Mouse (Mus musculus) liver, embryonic 15.5 days (tissue): Measurements from ENCODE around the gene Tsr3. TPM values are rescaled to one million over a fixed set of nuclear protein-coding genes. Genes with fewer than 3 reads are reported as not detected.

Experiments used
- ATAC-seq: fragments of 200-750 bp; cut with Nextera tagmentation; 2 replicates; pipeline ENCODE4 v1.8.0; 2017; ENCODE audit warnings: moderate number of reproducible peaks, mild to moderate bottlenecking, moderate library complexity; ENCODE audit not compliant: insufficient read depth
- H3K27ac ChIP-seq: fragments of 300-500 bp; sonication (generic); replicated peaks from 2 replicates; pipeline ENCODE4 v1.5.1; 2015; ENCODE audit warnings: mild to moderate bottlenecking, inconsistent platforms
- H3K27me3 ChIP-seq: fragments of 300-500 bp; sonication (generic); 2 replicates; pipeline ENCODE4 v1.6.1; 2015; ENCODE audit warnings: mild to moderate bottlenecking, inconsistent platforms
- H3K36me3 ChIP-seq: fragments of 300-500 bp; sonication (generic); replicated peaks from 2 replicates; pipeline ENCODE4 v1.6.1; 2015; ENCODE audit warnings: moderate library complexity, mild to moderate bottlenecking, inconsistent platforms
- H3K4me1 ChIP-seq: fragments of 300-500 bp; sonication (generic); replicated peaks from 2 replicates; pipeline ENCODE4 v1.6.1; 2015; ENCODE audit warnings: inconsistent platforms
- H3K4me2 ChIP-seq: fragments of 300-500 bp; sonication (generic); 2 replicates; pipeline ENCODE4 v1.6.1; 2015; ENCODE audit warnings: moderate library complexity, mild to moderate bottlenecking, inconsistent platforms
- H3K4me3 ChIP-seq: fragments of 300-500 bp; sonication (generic); replicated peaks from 2 replicates; pipeline ENCODE4 v1.5.1; 2015; ENCODE audit warnings: mild to moderate bottlenecking, inconsistent platforms
- H3K9ac ChIP-seq: fragments of 300-500 bp; sonication (generic); 2 replicates; pipeline ENCODE4 v1.6.1; 2015; ENCODE audit warnings: moderate library complexity, mild to moderate bottlenecking, inconsistent platforms
- H3K9me3 ChIP-seq: fragments of 300-500 bp; sonication (generic); replicated peaks from 2 replicates; pipeline ENCODE4 v1.6.1; 2016; ENCODE audit warnings: inconsistent platforms
- WGBS: fragments of 180-500 bp; shearing (Covaris S2); methylation state at CpG from one replicate; pipeline ENCODE4 v1.1.7; 2015; ENCODE audit warnings: mixed read lengths; ENCODE audit not compliant: insufficient replicate concordance; 5-methylcytosine and 5-hydroxymethylcytosine counted together
- microRNA-seq: library from miRNA; unstranded; fragments of <30 nt; microRNA quantifications from one replicate; pipeline ENCODE4, GENCODE M21; 2016
- polyA plus RNA-seq: library from polyadenylated mRNA; unstranded; fragments of >200 nt; fragmentation: Nextera tagmentation; extraction: Ambion mirVana; gene quantifications from 2 replicates; pipeline ENCODE4 v1.2.1, GENCODE M21; 2015

Tsr3 gene
- polyA plus RNA-seq, 1 experiment from 2014 or later = 19.1 TPM

DNA sequence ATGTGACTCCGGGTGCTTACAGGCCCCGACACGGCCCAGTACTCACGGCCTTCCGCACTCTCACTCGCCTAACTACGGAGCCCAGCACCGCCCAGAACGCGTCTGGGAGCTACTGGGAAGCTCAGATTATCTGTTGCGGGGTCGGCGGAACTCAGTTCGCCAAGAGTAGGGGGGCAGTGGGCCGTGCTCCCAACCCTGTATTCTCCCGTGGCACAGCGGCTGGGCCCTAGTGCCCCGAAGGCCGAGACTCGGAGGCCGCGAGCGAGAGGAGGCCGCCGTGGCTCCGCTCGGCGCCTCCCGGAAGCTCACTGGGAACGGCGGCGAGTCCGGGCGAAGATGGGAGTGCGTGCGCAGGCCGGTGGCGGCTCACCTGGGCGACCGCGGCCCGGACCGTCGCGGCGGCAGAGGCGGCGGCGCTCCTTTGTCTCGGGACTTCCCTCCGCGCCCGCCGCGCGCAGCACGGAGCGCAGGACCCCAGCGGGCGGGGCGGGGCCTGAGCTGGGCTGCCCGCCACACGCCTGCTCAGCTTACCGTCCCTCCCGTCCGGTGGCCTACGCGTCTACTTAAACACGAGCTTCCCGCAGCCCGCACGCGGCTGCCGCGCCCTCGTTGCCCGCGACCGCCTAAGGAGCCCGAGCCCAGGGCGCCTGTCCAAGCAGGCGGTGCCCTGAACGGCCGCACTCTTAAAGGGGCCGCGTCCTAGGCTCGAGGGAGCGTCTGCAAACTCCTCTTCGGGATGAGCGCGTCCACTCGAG, 33.2 kb downstream of the Tsr3 start:
- Histone ChIP-seq H3K9ac (peak overlapping the region; percentile 99), H3K9me3 (no peaks in the 10 kb centered on the region), H3K27me3 (peaks cover 5% of the 10 kb centered on the region), H3K4me1 (peaks cover 47% of the 10 kb centered on the region), H3K36me3 (peaks cover 35% of the 10 kb centered on the region), H3K27ac (peak overlapping the region; percentile 97), H3K4me2 (peak overlapping the region; percentile 85), H3K4me3 (peak overlapping the region; percentile 98)
- ATAC-seq = peak; percentile 87
- WGBS = under 1% methylated on average over 92 of the region's 92 CpGs

DNA sequence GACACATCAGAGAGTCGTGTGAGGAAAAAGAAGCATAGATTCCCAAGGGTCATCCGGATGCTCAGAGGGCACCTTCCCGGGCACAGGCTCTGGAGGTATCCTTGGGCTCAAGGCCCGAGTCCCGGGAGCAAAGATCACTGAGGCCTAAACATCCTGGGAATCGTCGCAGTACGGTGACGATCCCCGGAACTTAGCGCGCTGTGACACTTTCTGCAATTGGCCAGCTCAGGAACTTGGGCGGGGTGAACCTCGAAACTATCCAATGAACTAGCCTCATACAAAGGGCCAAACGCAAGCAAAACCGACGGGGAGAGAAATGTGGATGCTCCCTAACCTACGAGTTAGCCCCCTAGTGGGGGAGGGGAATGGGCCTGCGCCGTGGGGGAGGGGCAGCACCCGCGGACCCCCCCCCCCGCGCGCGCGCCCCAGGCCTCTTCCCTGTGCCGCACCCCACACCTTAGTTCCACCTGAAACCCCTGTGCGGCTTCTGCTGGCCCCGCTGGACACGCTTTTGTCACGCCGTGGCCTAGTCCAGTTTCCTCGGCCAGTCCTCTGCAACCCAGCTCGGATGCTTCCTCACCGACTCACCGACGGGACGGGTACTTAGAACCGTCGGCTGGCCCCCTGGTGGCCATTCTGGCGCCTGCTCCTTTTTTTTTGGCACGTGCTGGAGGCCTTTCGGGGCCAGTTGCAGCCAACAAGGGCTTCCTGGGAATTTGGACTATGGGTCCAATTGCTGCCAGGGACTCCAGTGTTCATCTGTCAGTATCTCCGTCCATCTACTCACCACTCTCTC, 33.9 kb downstream of the Tsr3 start:
- Histone ChIP-seq H3K36me3 (peaks cover 28% of the 10 kb centered on the region), H3K4me1 (peaks cover 47% of the 10 kb centered on the region), H3K9ac (peak overlapping the region; percentile 99), H3K9me3 (no peaks in the 10 kb centered on the region), H3K4me2 (peak overlapping the region; percentile 85), H3K27me3 (peaks cover 11% of the 10 kb centered on the region), H3K4me3 (peak overlapping the region; percentile 98), H3K27ac (peak overlapping the region; percentile 97)
- peak; percentile 79 for ATAC-seq
- under 1% methylated on average over 44 of the region's 45 CpGs for WGBS

DNA sequence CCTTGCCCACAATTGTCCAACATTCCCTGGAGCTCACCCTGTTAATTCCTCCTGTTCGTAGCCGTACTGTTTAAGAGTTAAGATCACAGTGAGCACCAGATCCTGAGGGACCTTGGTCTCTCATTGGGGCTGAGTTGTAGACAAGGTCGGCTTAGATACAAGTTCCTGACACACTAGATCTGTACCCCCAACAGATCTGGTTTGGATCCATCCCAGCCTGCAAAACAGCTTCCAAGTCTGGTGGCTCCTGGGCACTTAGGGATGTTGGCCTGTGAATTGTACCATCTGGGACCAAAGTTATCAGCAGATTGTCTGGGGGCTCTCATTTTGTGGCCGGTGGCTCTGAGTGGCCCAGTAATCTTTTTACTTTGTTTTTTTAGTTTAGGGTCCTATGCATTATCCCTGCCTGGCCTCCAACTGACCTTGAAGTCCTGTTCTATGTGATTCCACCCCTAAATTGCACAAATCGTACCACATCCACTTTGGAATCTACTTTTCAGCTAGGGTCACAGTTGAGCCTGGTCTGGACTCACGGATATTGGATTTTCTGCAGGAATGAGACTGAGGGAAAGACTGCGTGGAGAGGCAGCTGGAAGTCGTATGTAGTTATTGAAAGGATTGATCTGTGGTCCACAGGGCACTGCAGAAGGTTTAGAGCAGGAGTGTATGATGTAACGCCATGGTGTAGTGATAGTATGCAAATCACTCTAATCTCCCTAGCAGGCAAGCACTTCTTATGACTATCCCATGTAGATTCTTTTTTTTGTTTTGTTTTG, 34.8 kb downstream of the Tsr3 start, which contains the start of gene Ube2i:
Gene Ube2i (minus strand): TSS at position 52 of the 776 bp plus-strand sequence.
- Histone ChIP-seq H3K4me3 (peak within 1 kb of the TSS; percentile 98), H3K9me3 (no peaks in the 10 kb centered on the region), H3K4me2 (peak within 1 kb of the TSS; percentile 85), H3K9ac (peak within 1 kb of the TSS; percentile 99), H3K36me3 (peaks cover 19% of the 10 kb centered on the region), H3K27me3 (peaks cover 16% of the 10 kb centered on the region), H3K27ac (peak within 1 kb of the TSS; percentile 97), H3K4me1 (peaks cover 41% of the 10 kb centered on the region)
- WGBS = 65% methylated on average over 9 of the region's 9 CpGs
- ATAC-seq = no peak

DNA sequence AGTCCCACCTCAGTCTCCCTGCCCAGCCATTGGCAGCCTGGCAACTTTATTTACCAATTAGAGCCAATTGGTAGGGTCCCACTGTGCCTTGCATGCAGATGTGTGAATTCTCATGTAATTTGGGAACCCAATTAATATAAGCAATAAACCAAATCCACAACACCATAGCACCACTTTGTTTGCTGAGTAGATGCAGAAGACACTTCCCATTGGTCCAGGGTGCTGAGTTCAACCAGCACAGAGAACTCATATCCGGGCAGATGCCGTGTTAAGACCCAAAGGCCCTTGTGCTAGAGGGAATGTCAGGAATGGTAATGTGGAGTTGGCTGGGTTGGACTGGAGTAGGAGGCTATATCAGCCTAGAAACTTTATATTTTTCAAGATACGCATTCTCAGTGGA, 35.9 kb downstream of the Tsr3 start:
- H3K27me3 ChIP-seq = peaks cover 17% of the 10 kb centered on the region

DNA sequence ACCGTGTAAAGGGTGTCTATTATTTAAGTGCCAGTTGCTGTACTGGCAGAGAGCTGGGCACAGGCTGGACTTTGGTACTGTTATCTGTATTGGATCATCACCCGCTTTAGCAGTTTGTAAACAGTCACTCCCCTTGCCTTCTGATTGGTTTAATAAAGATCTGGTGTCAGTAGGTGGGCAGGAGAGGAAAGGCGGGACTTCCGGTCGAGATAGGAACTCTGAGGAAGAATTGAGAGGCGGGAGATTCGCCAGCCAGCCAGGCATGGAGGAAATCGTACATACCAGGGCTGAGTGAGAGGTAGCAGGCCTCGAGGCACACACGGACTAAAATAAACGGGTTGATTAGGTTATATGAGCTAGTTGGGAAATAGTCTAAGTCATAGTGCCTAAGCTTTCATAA, 42.2 kb downstream of the Tsr3 start:
- Histone ChIP-seq H3K9ac (no peak overlapping the region), H3K27ac (0 out of 2 replicates have a peak overlapping the region, but pooled peaks have one; percentile 29), H3K36me3 (no peaks in the 10 kb centered on the region), H3K4me1 (peaks cover 11% of the 10 kb centered on the region), H3K27me3 (peaks cover 17% of the 10 kb centered on the region), H3K4me3 (peak overlapping the region; percentile 6), H3K9me3 (no peaks in the 10 kb centered on the region), H3K4me2 (peak overlapping the region; percentile 49)
- WGBS = 24% methylated on average over 11 of the region's 11 CpGs
- peak; percentile 84 for ATAC-seq

More for the DNA sequence above, 35.9 kb downstream of the Tsr3 start:
- Histone ChIP-seq H3K9ac (no peak overlapping the region), H3K4me1 (peaks cover 30% of the 10 kb centered on the region), H3K27ac (no peak overlapping the region), H3K4me3 (no peak overlapping the region), H3K36me3 (peaks cover 8% of the 10 kb centered on the region), H3K9me3 (no peaks in the 10 kb centered on the region), H3K4me2 (no peak overlapping the region)
- ATAC-seq = no peak
- WGBS = 84% methylated on average over 3 of the region's 3 CpGs

DNA sequence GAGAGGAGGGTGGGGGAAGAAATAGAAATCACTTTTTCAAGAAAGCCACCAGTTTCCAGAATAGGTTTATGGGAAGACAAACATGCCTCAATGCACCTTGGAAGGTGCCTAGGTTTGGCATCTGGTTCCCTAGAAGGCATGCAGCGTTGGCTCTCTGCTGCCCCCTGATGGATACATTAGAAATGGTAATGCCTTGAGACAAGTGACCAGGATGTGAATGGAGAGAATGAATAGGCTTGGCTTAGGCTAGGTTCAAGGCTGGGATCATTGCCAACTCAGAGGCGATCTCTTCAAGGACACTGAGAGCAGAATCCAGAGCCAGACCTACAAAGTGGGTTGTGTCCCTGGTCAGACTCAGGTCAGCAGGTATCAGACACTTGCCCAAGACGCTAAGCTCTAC, 45.1 kb downstream of the Tsr3 start:
- WGBS = 20% methylated on average over 3 of the region's 3 CpGs
- Histone ChIP-seq H3K36me3 (no peaks in the 10 kb centered on the region), H3K4me2 (no peak overlapping the region), H3K27me3 (peaks cover 3% of the 10 kb centered on the region; the same call in 1 of the 2 replicates), H3K9me3 (no peaks in the 10 kb centered on the region), H3K27ac (no peak overlapping the region), H3K4me3 (no peak overlapping the region), H3K9ac (no peak overlapping the region), H3K4me1 (peaks cover 11% of the 10 kb centered on the region)
- no peak for ATAC-seq

DNA sequence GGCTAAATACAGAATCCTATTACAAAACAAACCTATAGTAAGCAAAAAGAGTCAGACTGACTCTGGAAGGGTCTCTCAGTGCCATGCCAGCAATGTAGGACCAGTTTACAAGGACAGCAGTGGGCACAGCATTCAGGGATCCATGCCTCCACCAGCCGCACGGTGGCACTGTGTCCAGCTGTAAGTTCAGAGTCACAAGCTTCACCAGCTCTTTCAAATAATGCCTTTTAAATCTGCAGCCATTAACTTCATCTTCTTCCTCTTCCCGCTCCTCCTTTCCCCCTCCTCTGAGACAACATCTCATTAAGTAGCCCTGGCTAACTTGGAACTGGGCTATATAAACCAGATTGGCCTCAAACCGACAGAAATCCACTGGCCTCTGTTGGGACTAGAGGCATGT, 48.9 kb downstream of the Tsr3 start:
- Histone ChIP-seq H3K9me3 (no peaks in the 10 kb centered on the region), H3K4me2 (no peak overlapping the region), H3K27ac (no peak overlapping the region), H3K4me1 (no peaks in the 10 kb centered on the region), H3K36me3 (no peaks in the 10 kb centered on the region), H3K9ac (no peak overlapping the region), H3K27me3 (peaks cover 11% of the 10 kb centered on the region; the same call in 1 of the 2 replicates), H3K4me3 (no peak overlapping the region)
- 19% methylated on average over 4 of the region's 4 CpGs for WGBS
- no peak for ATAC-seq

DNA sequence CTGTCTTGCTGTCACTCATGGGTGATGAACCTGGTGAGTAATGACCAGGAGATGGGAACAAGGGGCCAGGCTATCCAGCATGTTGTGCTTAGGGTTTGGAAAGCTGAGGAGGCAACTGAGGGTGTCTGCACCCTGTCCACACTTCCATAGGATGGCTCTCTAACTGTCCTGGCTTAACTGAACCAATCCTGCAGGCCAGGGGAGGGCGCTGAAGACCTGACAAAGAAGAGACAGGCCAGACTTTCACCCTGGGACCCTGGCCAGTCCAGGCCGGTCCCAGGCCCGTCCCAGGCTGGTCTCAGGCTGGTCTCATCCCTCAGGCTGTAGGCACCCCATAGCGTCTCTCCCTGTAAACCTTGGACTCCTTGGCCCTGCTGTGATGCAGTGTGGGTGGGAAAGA, 50.4 kb downstream of the Tsr3 start:
- Histone ChIP-seq H3K36me3 (no peaks in the 10 kb centered on the region), H3K4me2 (no peak overlapping the region), H3K9me3 (no peaks in the 10 kb centered on the region), H3K27ac (no peak overlapping the region), H3K4me3 (no peak overlapping the region), H3K9ac (no peak overlapping the region), H3K27me3 (peaks cover 14% of the 10 kb centered on the region; the same call in 1 of the 2 replicates), H3K4me1 (no peaks in the 10 kb centered on the region)
- no peak for ATAC-seq
- WGBS = 19% methylated on average over 4 of the region's 4 CpGs

Small RNA genes lying within 50 kb of the gene (microRNA-seq; reads per million reads assigned to microRNA genes)
- gene Mir3547 = 1.5 reads per million

Other genes with a start within 250 kb of the Tsr3 start
- 2.9 and 4.3 TPM in 2 replicates for gene Cramp1l, start 224.4 kb upstream of the Tsr3 start, polyA plus RNA-seq
- gene Ift140, start 224.1 kb upstream of the Tsr3 start, polyA plus RNA-seq = 139 and 156 TPM in 2 replicates
- gene Tmem204, start 156.6 kb upstream of the Tsr3 start, polyA plus RNA-seq = 5.6 and 6.5 TPM in 2 replicates
- 14.3 and 17.4 TPM in 2 replicates for gene Telo2, start 124.2 kb upstream of the Tsr3 start, polyA plus RNA-seq
- 0.06 and 0.10 TPM in 2 replicates for gene Ptx4, start 119.4 kb upstream of the Tsr3 start, polyA plus RNA-seq
- 10.7 TPM in 2 replicates for gene Clcn7, start 106.8 kb upstream of the Tsr3 start, polyA plus RNA-seq
- not detected in 2 replicates for gene Ccdc154, start 77.7 kb upstream of the Tsr3 start, polyA plus RNA-seq
- not detected in 2 replicates for gene Gm38655, start 64.7 kb upstream of the Tsr3 start, polyA plus RNA-seq
- gene BC003965, start 55.6 kb upstream of the Tsr3 start, polyA plus RNA-seq = 16.6 and 16.7 TPM in 2 replicates
- 8.8 and 9.6 TPM in 2 replicates for gene Unkl, start 51.8 kb upstream of the Tsr3 start, polyA plus RNA-seq
- 19.5 and 21.6 TPM in 2 replicates for gene Gnptg, start within 50 bp of the Tsr3 start, polyA plus RNA-seq
- 0.30 and 0.58 TPM in 2 replicates for gene Baiap3, start 16.2 kb downstream of the Tsr3 start, polyA plus RNA-seq
- 214 and 242 TPM in 2 replicates for gene Ube2i, start 34.5 kb downstream of the Tsr3 start, polyA plus RNA-seq
- gene Prss34, start 58.2 kb downstream of the Tsr3 start, polyA plus RNA-seq = 3.8 TPM in 2 replicates
- gene Prss28, start 68.5 kb downstream of the Tsr3 start, polyA plus RNA-seq = not detected in 2 replicates
- not detected in 2 replicates for gene Prss29, start 78.5 kb downstream of the Tsr3 start, polyA plus RNA-seq
- gene Tpsab1, start 105.4 kb downstream of the Tsr3 start, polyA plus RNA-seq = not detected in 2 replicates
- 0.47 and 0.55 TPM in 2 replicates for gene Tpsb2, start 126.1 kb downstream of the Tsr3 start, polyA plus RNA-seq
- gene Tpsg1, start 129.1 kb downstream of the Tsr3 start, polyA plus RNA-seq = 0.46 and 0.76 TPM in 2 replicates
- 0.24 and 0.36 TPM in 2 replicates for gene Cacna1h, start 193.6 kb downstream of the Tsr3 start, polyA plus RNA-seq
- 0.22 TPM in 1 of 2 replicates, not detected in the other for gene Tekt4, start 214.4 kb downstream of the Tsr3 start, polyA plus RNA-seq